Mouse (Mus musculus) CH12.LX (cell line): Measurements from ENCODE around the gene Lim2.
A peak's percentile ranks its signal among the peaks of the same experiment; 100 is the strongest.

ENCODE experiments used
- CTCF ChIP-seq, 2 experiments: IDR thresholded peaks in 1 of 2; conservative IDR thresholded peaks in 1 of 2; 2 replicates each; pipeline ENCODE4 v1.5.1; 2011 to 2012; ENCODE audit warnings: low read depth in 2 of 2, low read length in 2 of 2, improper control_type of control experiment in 1 of 2, inconsistent platforms in 1 of 2, mild to moderate bottlenecking in 1 of 2, moderate library complexity in 1 of 2
- MAZ ChIP-seq: IDR thresholded peaks from 2 replicates; pipeline ENCODE4 v1.6.1; 2012; ENCODE audit warnings: low read depth, mild to moderate bottlenecking, inconsistent platforms, low read length, improper control_type of control experiment, moderate library complexity
- MEF2A ChIP-seq: IDR thresholded peaks from 2 replicates; pipeline ENCODE4 v1.6.1; 2014; ENCODE audit warnings: low read depth, mild to moderate bottlenecking, inconsistent platforms, low read length, improper control_type of control experiment, borderline replicate concordance
- MYC ChIP-seq: IDR thresholded peaks from 2 replicates; pipeline ENCODE4 v1.6.1; 2011; ENCODE audit warnings: low read depth, mild to moderate bottlenecking, improper control_type of control experiment, low read length
- POLR2A ChIP-seq: IDR thresholded peaks from 2 replicates; pipeline ENCODE4 v1.6.1; 2011; ENCODE audit warnings: low read depth, mild to moderate bottlenecking, improper control_type of control experiment, low read length
- RAD21 ChIP-seq: IDR thresholded peaks from 2 replicates; pipeline ENCODE4 v1.6.1; 2011; ENCODE audit warnings: low read depth, mild to moderate bottlenecking, low read length, improper control_type of control experiment, moderate library complexity

DNA sequence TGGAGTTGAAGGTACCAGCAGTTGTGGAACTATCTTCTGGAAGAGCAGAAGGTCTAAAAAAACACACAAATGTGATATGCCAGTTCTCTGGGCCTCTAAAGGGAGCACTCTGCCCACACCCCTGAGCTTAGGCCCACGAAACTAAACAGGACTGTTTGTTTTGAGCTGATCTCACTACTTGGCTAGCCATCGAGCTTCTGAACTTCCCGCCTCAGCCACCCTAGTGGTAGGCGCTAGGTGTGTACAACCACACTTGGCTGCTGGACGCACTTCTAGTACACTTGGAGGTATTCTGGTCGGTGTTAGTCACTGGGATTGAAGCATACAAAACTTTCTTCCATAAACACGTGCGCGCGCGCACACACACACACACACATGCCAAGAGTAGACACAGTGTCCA is 24.3 kb downstream of the Lim2 start:
- 0 out of 4 replicates have a peak, but pooled peaks of 1 of the 2 experiments have one; percentile 6 for TF ChIP-seq CTCF (conservative IDR thresholded peaks at IDR 0.05 in 1 of 2, IDR thresholded peaks at IDR 0.05 in 1 of 2; ENCODE audit: low read depth in 2 of 2, low read length in 2 of 2)
- no peak for TF ChIP-seq POLR2A
- TF ChIP-seq RAD21: no peak; the same call in 1 of the 2 replicates
- TF ChIP-seq MAZ: no peak
- no peak for TF ChIP-seq MYC
- no peak for TF ChIP-seq MEF2A
